Mouse (Mus musculus) gastrocnemius, postnatal 14 days (tissue): Measurements from ENCODE around the gene Pklr. TPM values are rescaled to one million over a fixed set of nuclear protein-coding genes. Genes with fewer than 3 reads are reported as not detected.

ENCODE experiments used
- DNase-seq: peaks from one replicate; pipeline ENCODE4 v3.0.0; 2021; ENCODE audit warnings: mixed read lengths
- intact Hi-C: fragments of 180-260 bp; cut with DNase I; formaldehyde crosslinking; loops from one replicate; pipeline ENCODE4 v1.15.1; 2025; ENCODE audit warnings: low total_unique reads
- long read RNA-seq, 2 experiments: library from polyadenylated mRNA; stranded (forward); transcript quantifications; one replicate each; pipeline ENCODE4 v2.0.0; 2021
- total RNA-seq, 2 experiments: library from RNA; stranded (reverse); gene quantifications; 2 replicates each; pipeline ENCODE4 v1.2.3; 2021

Pklr gene
- total RNA-seq: not detected
- long read RNA-seq, experiment 1: 0 reads
- long read RNA-seq, experiment 2: 0 reads

DNA sequence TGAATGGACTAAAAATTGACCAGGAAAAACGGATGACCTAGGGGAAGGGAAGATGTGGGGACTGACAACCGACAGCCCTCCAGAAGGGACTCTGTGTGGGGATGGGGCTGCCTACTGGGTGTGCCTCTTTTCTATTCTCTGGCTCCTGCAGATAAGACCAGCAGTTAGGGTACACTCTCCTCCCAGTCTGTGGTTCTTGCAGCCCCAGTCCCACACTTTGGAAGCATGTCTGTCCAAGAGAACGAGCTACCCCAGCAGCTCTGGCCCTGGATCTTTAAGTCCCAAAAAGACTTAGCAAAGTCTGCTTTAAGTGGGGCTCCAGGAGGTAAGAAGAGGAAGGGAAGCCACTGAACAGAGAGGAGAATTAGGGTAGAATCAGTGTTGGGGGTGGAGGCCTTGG is at the start of gene Pklr:
TSS of gene Pklr (plus strand) at position 185 of the 400 bp plus-strand sequence.
- no peak for DNase-seq
- intact Hi-C loops: no loop called here

DNA sequence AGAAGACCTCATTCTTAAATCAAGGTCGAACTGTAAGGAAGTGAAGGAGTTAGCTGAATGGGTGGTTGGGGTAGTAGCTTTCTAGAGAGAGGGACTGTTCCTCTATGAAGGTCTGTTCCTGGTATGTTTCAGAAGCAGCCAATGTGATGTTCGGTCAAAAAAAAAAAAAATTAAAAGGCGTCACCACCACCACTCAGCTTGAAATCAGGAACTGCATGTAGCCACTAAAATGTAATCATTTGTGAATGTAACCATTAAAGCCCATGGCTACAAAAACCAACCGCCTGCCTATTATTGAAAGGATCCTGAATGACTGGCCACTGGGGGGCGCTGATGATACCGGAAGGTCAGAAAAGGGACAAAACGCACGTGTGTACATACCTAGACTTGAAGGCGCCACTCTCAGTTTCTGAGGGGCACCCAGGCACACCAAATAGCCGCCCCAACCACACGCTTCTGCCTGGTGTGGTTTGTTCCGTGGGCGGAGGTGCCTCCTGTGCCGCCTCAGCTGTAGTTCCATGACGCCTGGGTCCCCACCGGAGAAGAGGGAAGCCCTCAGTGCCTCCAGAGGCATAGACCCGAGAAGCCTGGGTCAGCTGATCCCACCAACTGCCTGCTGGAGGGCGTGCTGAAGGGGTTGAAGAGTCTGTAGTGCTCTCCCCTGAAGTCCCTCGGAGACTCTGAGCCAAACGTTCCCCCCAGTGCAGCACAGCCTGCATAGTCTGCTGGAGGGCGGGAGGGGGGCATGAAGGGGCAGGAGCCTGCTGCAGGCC is 48.4 kb upstream of the Pklr start:
- intact Hi-C loops: loop anchor here (2.0 kb wide), 1 partner anchor 129 kb away; no protein-coding TSS in a partner anchor
- DNase-seq: peak; percentile 71

DNA sequence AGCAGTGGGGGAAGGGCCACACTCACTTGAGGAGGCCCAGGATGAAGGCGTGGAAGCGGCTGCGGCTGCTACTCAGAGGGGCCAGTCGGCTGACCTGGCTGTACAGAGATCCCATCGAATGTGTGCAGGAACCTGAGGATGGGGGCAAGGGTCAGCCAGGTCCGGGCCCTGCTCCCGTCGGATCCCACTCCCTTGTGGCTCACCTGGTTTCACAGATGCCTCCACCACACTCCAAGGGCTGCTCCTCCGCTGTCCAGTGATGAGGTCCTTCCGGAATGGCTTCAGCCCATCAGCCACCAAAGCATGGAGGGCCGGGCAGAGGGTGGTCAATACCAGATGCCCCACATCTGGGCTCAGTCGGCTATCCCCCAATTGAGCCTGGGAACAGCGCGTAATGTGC is 47.0 kb upstream of the Pklr start:
- no peak for DNase-seq
- intact Hi-C loops: loop anchor here (2.0 kb wide), 1 partner anchor 128 kb away; no protein-coding TSS in a partner anchor

DNA sequence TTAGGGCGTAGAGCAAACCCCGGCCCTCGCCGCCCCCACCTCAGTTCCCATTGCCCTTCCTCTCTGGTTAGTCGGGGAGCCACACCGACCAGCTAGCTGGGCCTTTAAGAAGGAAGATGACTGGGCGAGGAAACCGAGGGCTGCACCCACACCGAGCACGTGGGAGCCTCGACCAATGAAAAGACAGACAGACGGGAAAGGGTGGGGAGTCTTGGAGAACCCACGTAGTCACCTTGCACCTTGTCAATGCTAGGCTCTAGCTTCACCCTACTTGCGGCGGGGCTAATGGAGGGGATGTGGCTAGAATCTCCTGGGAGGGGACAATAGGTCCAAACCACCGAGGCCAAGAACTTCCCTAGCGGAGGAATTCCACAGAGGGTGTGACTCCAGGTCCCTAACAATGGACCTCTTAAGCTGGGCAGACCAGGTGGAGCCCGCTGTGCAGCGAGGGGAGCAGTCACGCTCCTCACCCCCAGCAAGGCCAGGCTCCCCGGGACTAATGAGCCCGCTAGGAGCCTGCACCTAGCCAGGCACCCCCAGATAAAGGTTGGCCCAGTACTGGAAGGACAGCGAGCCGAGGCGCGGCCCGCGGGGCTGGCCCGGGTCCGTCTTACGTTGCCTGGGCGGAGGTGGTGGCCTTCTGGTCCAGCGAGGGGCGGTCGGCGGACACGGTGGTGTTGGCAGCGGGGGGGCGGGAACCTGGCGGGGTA is 45.9 kb upstream of the Pklr start:
- peak; percentile 85 for DNase-seq
- intact Hi-C loops: loop anchor here (2.0 to 5.0 kb wide), 2 partner anchors 67 to 127 kb away; no protein-coding TSS in a partner anchor

- peak; percentile 89 for DNase-seq
- intact Hi-C loops: loop anchor here (5.0 kb wide), 1 partner anchor 66 kb away; no protein-coding TSS in a partner anchor
These were observed 45.0 kb upstream of the Pklr start for GRCm38 (mm10) chr3:89090694-89091655.

GRCm38 (mm10) chr3:89091811-89092508 is 44.0 kb upstream of the Pklr start:
- no peak for DNase-seq
- intact Hi-C loops: loop anchor here (5.0 kb wide), 1 partner anchor 65 kb away; no protein-coding TSS in a partner anchor

DNA sequence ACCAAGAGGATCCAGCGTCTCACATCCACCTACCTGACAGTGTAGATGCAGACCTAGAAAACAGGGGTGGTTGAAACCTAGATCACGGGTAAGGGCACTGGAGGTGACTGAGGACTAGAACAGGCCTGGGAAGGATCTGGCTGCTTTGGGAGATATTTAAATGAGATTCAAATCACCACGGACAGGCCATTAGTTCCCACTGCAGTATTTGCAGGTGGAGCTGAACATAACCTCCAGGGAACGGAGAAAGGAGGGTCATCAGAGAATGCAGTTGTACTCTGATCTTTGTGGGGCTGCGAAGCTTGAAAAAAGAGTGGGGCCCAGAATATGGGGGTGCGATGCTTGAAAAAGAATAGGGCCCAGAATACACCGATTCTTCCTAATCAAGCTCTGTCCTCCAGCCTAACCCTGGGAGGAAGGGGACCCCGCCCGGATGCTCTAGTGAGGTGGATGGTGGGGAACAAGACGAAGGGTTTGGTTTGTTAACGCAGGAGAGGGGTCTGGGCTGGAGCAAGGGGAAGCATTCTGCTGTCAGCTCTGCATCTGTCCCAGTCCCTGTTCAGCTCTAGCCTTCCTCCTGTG is 43.3 kb upstream of the Pklr start:
- no peak for DNase-seq
- intact Hi-C loops: loop anchor here (5.0 kb wide), 1 partner anchor 65 kb away; no protein-coding TSS in a partner anchor

DNA sequence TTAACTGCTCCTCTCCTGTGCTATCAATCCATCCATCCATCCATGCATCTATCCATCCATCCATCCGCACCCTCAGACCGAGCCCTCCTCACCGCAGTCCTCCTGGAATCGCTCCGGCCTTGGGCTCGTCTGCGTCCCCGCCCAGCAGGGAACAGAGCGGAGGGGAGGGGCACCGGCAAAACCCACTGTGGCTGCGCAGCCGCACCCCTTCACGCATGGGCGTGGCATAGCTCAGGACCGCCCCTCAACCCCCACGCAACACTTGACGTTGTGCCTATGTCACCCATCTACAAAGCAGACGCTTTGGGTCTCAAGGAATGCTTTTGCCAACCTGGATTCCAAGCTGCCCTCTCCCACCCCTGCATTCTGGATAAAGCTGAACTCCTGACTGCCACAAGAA is 42.8 kb upstream of the Pklr start, which contains the start of gene Rusc1:
TSS of gene Rusc1 (minus strand) at position 137 of the 400 bp plus-strand sequence.
- DNase-seq: peak; percentile 85
- intact Hi-C loops: loop anchor here (5.0 kb wide), 1 partner anchor 64 kb away; no protein-coding TSS in a partner anchor

DNA sequence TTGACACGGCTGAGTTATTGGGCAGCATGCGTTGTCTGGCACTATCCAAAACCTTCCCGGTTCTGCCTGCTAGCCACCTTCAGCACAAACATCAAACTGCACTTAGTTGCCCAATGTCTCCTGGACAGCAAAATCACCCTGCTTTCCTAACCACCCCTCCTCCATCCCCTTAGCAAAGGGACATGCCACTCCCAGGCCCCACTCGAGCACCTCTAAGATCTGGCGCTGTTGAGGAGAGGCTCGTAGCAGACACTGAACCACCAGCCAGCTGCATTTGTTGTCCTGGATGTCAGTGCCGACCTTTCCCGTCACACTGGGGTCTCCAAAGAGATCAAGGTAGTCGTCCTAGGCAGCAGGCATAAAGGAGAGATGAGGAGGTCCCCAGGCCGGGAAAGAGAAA is 41.9 kb upstream of the Pklr start:
- no peak for DNase-seq
- intact Hi-C loops: loop anchor here (5.0 kb wide), 1 partner anchor 63 kb away; no protein-coding TSS in a partner anchor

DNA sequence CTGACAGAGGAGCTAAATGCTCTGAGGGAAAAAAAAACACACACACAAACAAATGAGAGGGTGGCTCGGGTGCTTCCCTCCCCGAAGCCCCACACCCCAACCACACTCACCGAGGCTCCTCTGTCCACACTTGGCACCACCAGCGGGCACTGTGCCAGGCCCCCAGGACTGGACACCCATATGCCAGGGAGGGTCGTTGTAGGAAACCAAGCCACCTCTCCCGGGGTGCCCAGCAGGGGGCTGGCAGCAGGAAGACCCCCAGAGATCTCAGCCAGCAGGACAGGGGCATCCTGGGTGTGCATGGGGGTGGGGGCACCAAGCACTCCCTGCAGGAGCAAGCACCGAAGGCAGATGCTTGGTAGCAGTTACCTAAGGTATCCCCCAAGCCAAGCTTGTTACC is 35.1 kb upstream of the Pklr start, which contains the start of gene Gm43738:
TSS of gene Gm43738 (minus strand) at position 289 of the 400 bp plus-strand sequence.
- no peak for DNase-seq
- intact Hi-C loops: no loop called here

GRCm38 (mm10) chr3:89101459-89101811 is 34.5 kb upstream of the Pklr start:
- intact Hi-C loops: no loop called here
- DNase-seq: no peak

GRCm38 (mm10) chr3:89101812-89102494 is 34.0 kb upstream of the Pklr start, which contains the start of gene Fdps:
Gene Fdps, minus strand, starts transcription at chr3:89101959.
- peak; percentile 94 for DNase-seq
- intact Hi-C loops: no loop called here

DNA sequence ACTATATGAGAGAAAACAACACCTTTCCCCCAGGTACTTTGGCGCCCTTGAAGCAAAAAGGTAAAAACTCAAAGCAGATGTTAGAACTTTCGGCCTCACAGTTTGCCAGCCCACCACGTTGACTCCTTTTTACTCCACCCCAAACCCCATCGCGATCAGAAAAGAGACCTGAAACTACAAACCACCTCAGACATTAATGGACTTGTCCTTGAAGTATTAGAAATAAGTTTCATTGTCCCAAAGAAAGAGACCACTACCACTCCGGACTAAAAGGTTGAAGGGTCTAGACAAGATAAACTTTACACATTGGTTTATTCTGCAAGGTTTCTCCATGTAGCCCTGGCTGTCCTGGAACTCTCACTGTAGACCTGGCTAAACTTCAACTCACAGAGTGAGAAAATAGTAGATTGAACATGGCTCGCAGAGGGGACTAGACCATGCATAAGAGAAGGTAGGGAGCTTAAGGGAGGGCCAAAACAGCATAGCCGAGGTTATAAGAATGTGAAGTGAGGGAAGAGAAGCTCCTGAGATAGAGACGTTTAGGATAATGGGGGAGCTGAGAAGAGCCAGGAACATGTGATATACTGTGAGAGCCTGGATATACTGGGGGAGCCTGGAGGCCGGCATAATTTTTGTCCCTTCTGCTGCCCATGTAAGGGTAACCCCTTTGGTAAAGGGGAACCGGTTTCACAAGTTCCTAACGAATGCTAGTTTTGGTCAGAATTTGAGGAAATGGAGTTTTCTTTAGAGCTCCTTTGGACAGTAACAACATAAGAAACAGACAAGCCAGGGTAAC is 33.2 kb upstream of the Pklr start:
- intact Hi-C loops: no loop called here
- no peak for DNase-seq

GRCm38 (mm10) chr3:89103291-89103595 is 32.7 kb upstream of the Pklr start:
- no peak for DNase-seq

GRCm38 (mm10) chr3:89106881-89107280 is 29.1 kb upstream of the Pklr start:
- intact Hi-C loops: loop anchor here (5.0 kb wide), 1 partner anchor 50 kb away; no protein-coding TSS in a partner anchor
- DNase-seq: no peak

More at GRCm38 (mm10) chr3:89103291-89103595, 32.7 kb upstream of the Pklr start:
- intact Hi-C loops: no loop called here

DNA sequence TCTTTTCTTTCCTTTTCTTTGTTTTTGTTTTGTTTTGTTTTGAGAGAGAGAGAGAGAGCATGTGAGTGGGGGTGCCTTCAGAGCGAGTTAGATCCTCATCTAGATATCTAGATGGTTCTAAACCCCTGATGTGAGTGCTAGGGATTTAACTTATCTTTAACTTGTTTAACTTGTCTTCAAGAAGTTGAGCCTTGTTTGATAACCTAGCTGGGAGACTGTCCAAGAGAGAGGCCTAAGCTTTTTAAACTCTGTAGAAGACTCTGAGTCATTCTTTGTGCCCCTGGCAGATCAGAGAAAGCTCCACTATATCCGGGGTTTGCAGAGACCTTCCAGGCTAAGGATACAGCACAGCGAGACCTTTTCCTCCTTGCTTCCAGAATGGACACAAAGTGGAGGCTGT is 28.4 kb upstream of the Pklr start:
- DNase-seq: no peak
- intact Hi-C loops: loop anchor here (5.0 kb wide), 1 partner anchor 50 kb away; no protein-coding TSS in a partner anchor

- no peak for DNase-seq
- intact Hi-C loops: loop anchor here (5.0 kb wide), 1 partner anchor 49 kb away; no protein-coding TSS in a partner anchor
These were observed 27.8 kb upstream of the Pklr start for GRCm38 (mm10) chr3:89108146-89108545.
